Mouse (Mus musculus) lung, postnatal 0 days (tissue): Measurements from ENCODE around the gene Fam219a.

Source experiments
- CTCF ChIP-seq: IDR thresholded peaks from 2 replicates; pipeline ENCODE4 v1.5.1; 2016; ENCODE audit warnings: antibody characterized with exemption, mild to moderate bottlenecking
- EP300 ChIP-seq: IDR thresholded peaks from 2 replicates; pipeline ENCODE4 v1.6.1; 2016; ENCODE audit warnings: antibody characterized with exemption, mild to moderate bottlenecking, control low read depth

- TF ChIP-seq CTCF (no peak), EP300 (no peak)
These were observed 68.6 kb downstream of the Fam219a start for GRCm38 (mm10) chr4:41500787-41501186.
